ENCODE assay signal across 7 mouse cellular contexts in genomic region chr8:122698254-122698768, GRCm38 (mm10). TPM values are rescaled to one million over a fixed set of nuclear protein-coding genes. Genes with fewer than 3 reads are reported as not detected.
DNase-seq lines count a peak whose midpoint lies in the region; ATAC-seq and TF ChIP-seq lines count a peak whose summit lies in the region.

No protein-coding gene starts in this region.

- peak overlapping the region; percentile 21 for H3K4me3 ChIP-seq in kidney, embryonic 15.5 days (replicated peaks)
- H3K4me3 ChIP-seq in MEL (ENCODE audit: control insufficient read depth in 1 of 2, insufficient read depth in 1 of 2, low read depth in 2 of 2, low read length in 2 of 2) = peak overlapping the region; percentile 74 to 81
- peak overlapping the region; percentile 1 for H3K4me3 ChIP-seq in intestine, embryonic 16.5 days (ENCODE audit: low read length)
- H3K4me3 ChIP-seq in stomach, postnatal 0 days (ENCODE audit: low read depth, low read length) = no peak overlapping the region
- H3K4me3 ChIP-seq in midbrain, embryonic 15.5 days = no peak overlapping the region

- H3K9me3 ChIP-seq in kidney, embryonic 15.5 days (replicated peaks) = no peaks in the 10 kb centered on the region
- no peaks in the 10 kb centered on the region for H3K9me3 ChIP-seq in MEL (replicated peaks; ENCODE audit: insufficient read depth, low read length)
- H3K9me3 ChIP-seq in intestine, embryonic 16.5 days (ENCODE audit: control insufficient read depth, low read length) = no peaks in the 10 kb centered on the region
- no peaks in the 10 kb centered on the region for H3K9me3 ChIP-seq in stomach, postnatal 0 days (ENCODE audit: control insufficient read depth, low read length)
- H3K9me3 ChIP-seq in midbrain, embryonic 15.5 days = no peaks in the 10 kb centered on the region

- no peak overlapping the region for H3K27ac ChIP-seq in kidney, embryonic 15.5 days
- H3K27ac ChIP-seq in MEL (ENCODE audit: control insufficient read depth, low read depth, low read length) = peak overlapping the region; percentile 92
- peak overlapping the region; percentile 54 for H3K27ac ChIP-seq in intestine, embryonic 16.5 days (ENCODE audit: low read length)
- H3K27ac ChIP-seq in stomach, postnatal 0 days (replicated peaks) = no peak overlapping the region
- H3K27ac ChIP-seq in midbrain, embryonic 15.5 days = no peak overlapping the region

- H3K79me2 ChIP-seq in MEL (ENCODE audit: control insufficient read depth, insufficient read depth, low read length, poor library complexity) = peaks cover 64% of the 10 kb centered on the region

- no peaks in the 10 kb centered on the region for H3K27me3 ChIP-seq in kidney, embryonic 15.5 days
- H3K27me3 ChIP-seq in MEL (ENCODE audit: control insufficient read depth in 1 of 2, insufficient read depth in 2 of 2, low read length in 2 of 2) = no peaks in the 10 kb centered on the region
- no peaks in the 10 kb centered on the region for H3K27me3 ChIP-seq in intestine, embryonic 16.5 days (replicated peaks; ENCODE audit: control insufficient read depth, insufficient read depth, low read length)
- H3K27me3 ChIP-seq in stomach, postnatal 0 days (ENCODE audit: control insufficient read depth, insufficient read depth, low read length) = no peaks in the 10 kb centered on the region
- no peaks in the 10 kb centered on the region for H3K27me3 ChIP-seq in midbrain, embryonic 15.5 days (replicated peaks)

- no peak for TF ChIP-seq CTCF in MEL (IDR thresholded peaks at IDR 0.05 in 2 of 3, conservative IDR thresholded peaks at IDR 0.05 in 1 of 3; ENCODE audit: control insufficient read depth in 1 of 3, insufficient read depth in 1 of 3, low read depth in 2 of 3, low read length in 3 of 3, poor library complexity in 1 of 3, severe bottlenecking in 1 of 3)
- no peak for TF ChIP-seq CTCF in stomach, postnatal 0 days (IDR thresholded peaks at IDR 0.05; ENCODE audit: low read depth)

- DNase-seq in kidney, postnatal 14 days = no peak
- peak; percentile 75 for DNase-seq in MEL (ENCODE audit: low read depth, low spot score)
- no peak for DNase-seq in stomach, postnatal 0 days (ENCODE audit: low spot score)
- DNase-seq in adrenal gland, adult 18-20 months (ENCODE audit: low spot score in 2 of 2) = no peak

- 72% methylated on average over 5 of the region's 5 CpGs for WGBS in kidney, embryonic 15.5 days
- WGBS in intestine, embryonic 16.5 days = 64% methylated on average over 5 of the region's 5 CpGs
- 39% methylated on average over 5 of the region's 5 CpGs for WGBS in stomach, postnatal 0 days
- WGBS in midbrain, embryonic 15.5 days = 86% methylated on average over 5 of the region's 5 CpGs

- TF ChIP-seq EP300 in MEL (IDR thresholded peaks at IDR 0.05; ENCODE audit: low read depth in 1 of 2, low read length in 2 of 2) = no peak
- no peak for TF ChIP-seq EP300 in stomach, postnatal 0 days (optimal IDR thresholded peaks at IDR 0.05)

- peaks cover 16% of the 10 kb centered on the region for H3K4me1 ChIP-seq in kidney, embryonic 15.5 days
- H3K4me1 ChIP-seq in MEL (ENCODE audit: control insufficient read depth in 1 of 2, insufficient read depth in 2 of 2, low read length in 2 of 2) = peaks cover 39 to 67% of the 10 kb centered on the region in 2 experiments
- H3K4me1 ChIP-seq in intestine, embryonic 16.5 days (ENCODE audit: control insufficient read depth, insufficient read depth, low read length) = peaks cover 6% of the 10 kb centered on the region; the same call in 1 of the 2 replicates
- no peaks in the 10 kb centered on the region for H3K4me1 ChIP-seq in stomach, postnatal 0 days (replicated peaks; ENCODE audit: control insufficient read depth, insufficient read depth)
- no peaks in the 10 kb centered on the region for H3K4me1 ChIP-seq in midbrain, embryonic 15.5 days

- ATAC-seq in kidney, embryonic 15.5 days (replicated peaks; ENCODE audit: low FRiP score) = no peak
- 0 out of 2 replicates have a peak, but pooled peaks have one; percentile 34 for ATAC-seq in intestine, embryonic 16.5 days
- ATAC-seq in stomach, postnatal 0 days (ENCODE audit: low FRiP score, low TSS enrichment) = no peak
- ATAC-seq in midbrain, embryonic 15.5 days (replicated peaks) = no peak

- peak overlapping the region; percentile 41 for H3K4me2 ChIP-seq in kidney, embryonic 15.5 days
- H3K4me2 ChIP-seq in intestine, embryonic 16.5 days (ENCODE audit: low read depth, low read length) = no peak overlapping the region
- peak overlapping the region; percentile 14; the same call in 1 of the 2 replicates for H3K4me2 ChIP-seq in stomach, postnatal 0 days (replicated peaks; ENCODE audit: low read depth)
- H3K4me2 ChIP-seq in midbrain, embryonic 15.5 days = no peak overlapping the region

- TF ChIP-seq POLR2A in MEL (IDR thresholded peaks at IDR 0.05; ENCODE audit: control insufficient read depth in 1 of 2, insufficient read depth in 1 of 2, low read depth in 1 of 2, low read length in 2 of 2, poor library complexity in 1 of 2) = no peak

- no peak overlapping the region for H3K9ac ChIP-seq in kidney, embryonic 15.5 days
- H3K9ac ChIP-seq in MEL (ENCODE audit: control insufficient read depth, low read depth, low read length, poor library complexity, severe bottlenecking) = peak overlapping the region; percentile 92
- H3K9ac ChIP-seq in intestine, embryonic 16.5 days (ENCODE audit: low read depth, low read length) = peak overlapping the region; percentile 51
- no peak overlapping the region for H3K9ac ChIP-seq in stomach, postnatal 0 days (ENCODE audit: low read length)
- H3K9ac ChIP-seq in midbrain, embryonic 15.5 days = no peak overlapping the region

- no peaks in the 10 kb centered on the region for H3K36me3 ChIP-seq in kidney, embryonic 15.5 days
- H3K36me3 ChIP-seq in MEL (ENCODE audit: control insufficient read depth in 1 of 2, insufficient read depth in 2 of 2, low read length in 2 of 2) = peaks cover 0 to 62% of the 10 kb centered on the region in 2 experiments; a peak in 3 of 4 replicates
- H3K36me3 ChIP-seq in intestine, embryonic 16.5 days (ENCODE audit: control insufficient read depth, insufficient read depth, low read length) = no peaks in the 10 kb centered on the region
- no peaks in the 10 kb centered on the region for H3K36me3 ChIP-seq in stomach, postnatal 0 days (ENCODE audit: control insufficient read depth, insufficient read depth, low read length)
- H3K36me3 ChIP-seq in midbrain, embryonic 15.5 days (replicated peaks) = no peaks in the 10 kb centered on the region

- TF ChIP-seq RAD21 in MEL (IDR thresholded peaks at IDR 0.05; ENCODE audit: low read depth, low read length) = no peak

TF ChIP-seq in MEL, 35 proteins besides CTCF, POLR2A, EP300 and RAD21:
- TF ChIP-seq POLR2AphosphoS5 (IDR thresholded peaks at IDR 0.05; ENCODE audit: borderline replicate concordance, low read depth, low read length) (no peak; the same call in 1 of the 2 replicates), UBTF (IDR thresholded peaks at IDR 0.05; ENCODE audit: borderline replicate concordance, insufficient read depth, low read depth, low read length) (peak; percentile 7; the same call in 1 of the 2 replicates), TBP (IDR thresholded peaks at IDR 0.05; ENCODE audit: low read depth, low read length) (0 out of 2 replicates have a peak, but pooled peaks have one; percentile 44)

RNA-seq across cellular contexts. Expression of gene Cbfa2t3, which starts 0.6 kb away (rescaled TPM):
- polyA plus RNA-seq in kidney, embryonic 15.5 days (2015; fragmentation: Nextera tagmentation; extraction: Ambion mirVana) = 3.5 and 3.6 TPM in 2 replicates
- 10.5 and 11.1 TPM in 2 replicates for total RNA-seq in MEL (2012; rRNA removed)
- polyA plus RNA-seq in MEL (2012; ENCODE audit: insufficient read depth in 1 of 2, insufficient read length in 2 of 2, low read depth in 1 of 2, low replicate concordance in 2 of 2, missing spikeins in 1 of 2) = 100 to 1,000 TPM in 1 of 2 experiments, not detected in 1; 102 TPM
- polyA plus RNA-seq in intestine, embryonic 16.5 days (2015; fragmentation: Nextera tagmentation; extraction: Ambion mirVana) = 4.1 and 5.2 TPM in 2 replicates
- 1.8 and 2.4 TPM in 2 replicates for polyA plus RNA-seq in stomach, postnatal 0 days (2015; fragmentation: Nextera tagmentation; extraction: Ambion mirVana)
- 20.2 and 21.4 TPM in 2 replicates for polyA plus RNA-seq in midbrain, embryonic 15.5 days (2015; fragmentation: Nextera tagmentation; extraction: Ambion mirVana)
- 10 to 100 TPM; 10.5 to 28.9 TPM for total RNA-seq in adrenal gland, adult 18-20 months (2021)

Comparison
In these comparisons a context has a peak if more than half of its experiments do, and no peak if none do; other contexts are left out.
1. H3K27ac ChIP-seq: peak in MEL (single experiment) and intestine, embryonic 16.5 days (single experiment); none in kidney, embryonic 15.5 days (single experiment), stomach, postnatal 0 days (single experiment) and midbrain, embryonic 15.5 days (single experiment).
2. H3K4me2 ChIP-seq: peak in kidney, embryonic 15.5 days (single experiment) and stomach, postnatal 0 days (single experiment); none in intestine, embryonic 16.5 days (single experiment) and midbrain, embryonic 15.5 days (single experiment).
3. H3K4me3 ChIP-seq: peak in kidney, embryonic 15.5 days (single experiment), MEL (2 of 2) and intestine, embryonic 16.5 days (single experiment); none in stomach, postnatal 0 days (single experiment) and midbrain, embryonic 15.5 days (single experiment).
4. H3K9ac ChIP-seq: peak in MEL (single experiment) and intestine, embryonic 16.5 days (single experiment); none in kidney, embryonic 15.5 days (single experiment), stomach, postnatal 0 days (single experiment) and midbrain, embryonic 15.5 days (single experiment).